Mouse (Mus musculus) central nervous system, embryonic 18 days (tissue): ENCODE data around the gene Rragc. TPM values are rescaled to one million over a fixed set of nuclear protein-coding genes. Genes with fewer than 3 reads are reported as not detected.

Experiments used
- polyA plus RNA-seq: library from polyadenylated mRNA; depleted of rRNA; stranded (reverse); fragments of >200 nt; gene quantifications from 2 replicates; pipeline ENCODE4 v1.2.3, GENCODE M21; 2012; rRNA removed

Rragc gene
- polyA plus RNA-seq, result 60.1 and 62.3 TPM in 2 replicates

DNA sequence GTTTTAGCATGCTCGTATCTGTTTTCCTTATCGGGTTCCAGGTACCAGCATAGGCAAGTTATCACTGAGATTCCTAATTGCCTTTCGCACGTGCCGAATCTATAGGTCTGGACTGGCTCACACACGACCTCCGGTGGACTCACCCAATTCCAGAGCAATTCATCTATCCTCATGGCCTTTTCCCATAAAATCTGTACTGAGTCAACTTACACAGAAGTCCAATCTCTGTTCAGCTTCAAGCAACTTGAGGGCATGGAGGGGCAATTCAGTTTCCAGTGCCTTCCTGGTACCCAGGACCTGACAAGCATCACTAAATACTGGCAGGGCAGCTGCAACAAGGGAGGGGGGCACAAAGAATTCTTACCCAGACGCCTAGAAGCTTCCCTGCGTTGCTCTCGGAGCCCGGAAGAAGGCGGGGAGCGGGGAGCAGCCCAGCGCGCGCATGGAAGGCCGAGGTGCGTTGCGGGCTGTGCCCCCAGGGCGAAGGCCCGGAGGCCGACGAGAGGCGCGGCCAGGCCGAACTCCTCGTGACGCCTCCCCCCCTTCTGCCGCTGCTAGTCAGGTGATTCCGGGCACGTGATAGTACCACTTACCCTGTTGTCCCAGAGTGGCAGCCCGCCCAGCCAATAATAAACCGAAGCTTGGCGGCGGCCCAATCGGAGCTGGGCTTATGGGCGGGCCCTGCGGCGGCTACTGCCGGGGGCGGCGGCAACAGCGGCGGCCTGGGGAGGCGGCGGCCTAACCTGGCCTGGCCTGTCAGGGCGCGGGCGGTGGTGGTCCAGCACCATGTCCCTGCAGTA is at the start of gene Rragc:
Gene Rragc, plus strand, starts transcription at position 699 of the 800 bp plus-strand sequence.

DNA sequence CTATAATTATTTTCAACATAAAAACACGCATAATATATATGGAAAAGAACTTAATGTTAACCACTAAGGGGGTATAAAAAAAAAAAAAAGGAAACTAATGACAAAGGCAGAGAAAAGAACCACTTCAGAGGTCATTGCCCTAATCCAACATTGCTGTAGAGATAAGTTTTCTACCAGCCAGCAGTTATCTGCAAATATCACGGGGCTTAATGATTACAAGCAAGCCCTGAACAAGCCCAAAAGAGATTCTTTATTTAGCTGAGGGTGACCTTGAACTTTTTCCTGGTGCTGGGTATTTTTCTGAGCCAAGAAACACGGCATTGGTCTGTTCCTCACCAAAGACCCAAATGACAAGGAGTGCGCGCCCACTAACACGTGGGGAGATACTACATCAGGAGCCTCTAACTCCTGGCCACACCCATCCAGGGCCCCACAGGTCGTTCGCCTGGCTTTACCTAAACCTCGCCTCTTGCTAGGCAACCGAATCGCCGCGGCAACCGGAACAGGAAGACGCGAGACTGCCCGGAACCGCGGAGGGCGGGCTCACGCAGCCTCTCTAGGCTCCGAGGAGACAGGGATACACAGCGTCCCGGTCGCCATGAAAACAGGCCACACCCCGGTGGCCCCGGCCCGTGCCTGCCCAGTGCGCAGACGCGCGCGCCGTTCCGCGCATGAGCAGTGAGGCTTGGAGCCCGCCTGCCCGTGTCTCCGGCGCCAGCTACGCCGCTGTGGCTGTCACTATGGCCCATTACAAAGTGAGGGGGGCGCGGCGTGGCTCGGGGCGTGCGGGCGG is 12.7 kb upstream of the Rragc start, which contains the start of gene Mycbp:
Gene Mycbp, plus strand, starts transcription at position 500 of the 793 bp plus-strand sequence.

DNA sequence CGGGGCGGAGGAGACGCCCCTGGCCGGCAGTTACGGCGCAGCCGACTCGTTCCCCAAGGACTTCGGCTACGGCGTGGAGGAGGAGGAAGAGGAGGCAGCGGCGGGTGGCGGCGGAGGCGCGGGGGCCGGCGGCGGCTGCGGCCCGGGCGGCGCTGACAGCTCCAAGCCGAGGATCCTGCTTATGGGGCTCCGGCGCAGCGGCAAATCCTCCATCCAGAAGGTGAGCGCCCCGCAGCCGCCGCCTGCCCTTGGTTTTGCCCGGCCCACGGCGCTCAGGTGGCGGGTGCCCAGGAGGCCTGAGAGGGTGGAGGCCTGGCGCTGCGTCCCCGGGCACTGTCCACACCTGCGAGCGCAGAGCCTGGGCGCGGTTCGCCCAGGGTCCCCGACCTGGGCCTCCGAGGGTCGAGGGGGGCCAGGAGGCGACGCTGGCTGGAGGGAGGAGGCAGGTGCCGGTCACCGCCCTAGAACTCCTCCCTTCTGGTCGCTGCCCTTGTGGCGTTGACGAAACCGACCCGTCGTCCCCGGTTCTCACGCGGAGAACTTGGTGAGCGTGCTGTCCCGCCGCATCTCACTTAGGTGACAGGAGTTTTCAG is 398 bp downstream of the Rragc start, which contains the start of gene 4930535I16Rik:
Gene 4930535I16Rik, minus strand, starts transcription at position 475 of the 593 bp plus-strand sequence.

Other genes starting within 250 kb of the Rragc start
- 169 and 172 TPM in 2 replicates for gene Macf1, start 233.1 kb upstream of the Rragc start, polyA plus RNA-seq
- gene Ndufs5, start 199.2 kb upstream of the Rragc start, polyA plus RNA-seq, result 376 and 443 TPM in 2 replicates
- 55.0 and 61.2 TPM in 2 replicates for gene Akirin1, start 167.1 kb upstream of the Rragc start, polyA plus RNA-seq
- gene Rhbdl2, start 129.6 kb upstream of the Rragc start, polyA plus RNA-seq, result 1.6 and 2.2 TPM in 2 replicates
- gene 4933427I04Rik, start 57.8 kb upstream of the Rragc start, polyA plus RNA-seq, result not detected in 2 replicates
- 18.6 and 22.2 TPM in 2 replicates for gene Mycbp, start 12.6 kb upstream of the Rragc start, polyA plus RNA-seq
- gene 4930535I16Rik, start 576 bp downstream of the Rragc start, polyA plus RNA-seq, result not detected in 2 replicates